Mouse (Mus musculus) heart, postnatal 14 days (tissue): ENCODE measurements at regions not wholly inside any gene's neighbourhood (a gene's known extent, or its start where the extent isn't known, plus 50 kb on each side); places are given as distances from the start of the nearest gene placed in this dataset.

ENCODE experiments used
- DNase-seq, 2 experiments: peaks; one replicate each; pipeline ENCODE4 v3.0.0; 2021 to 2022
- intact Hi-C: fragments of 180-260 bp; cut with DNase I; formaldehyde crosslinking; loops from one replicate; pipeline ENCODE4 v1.15.1; 2025

DNA sequence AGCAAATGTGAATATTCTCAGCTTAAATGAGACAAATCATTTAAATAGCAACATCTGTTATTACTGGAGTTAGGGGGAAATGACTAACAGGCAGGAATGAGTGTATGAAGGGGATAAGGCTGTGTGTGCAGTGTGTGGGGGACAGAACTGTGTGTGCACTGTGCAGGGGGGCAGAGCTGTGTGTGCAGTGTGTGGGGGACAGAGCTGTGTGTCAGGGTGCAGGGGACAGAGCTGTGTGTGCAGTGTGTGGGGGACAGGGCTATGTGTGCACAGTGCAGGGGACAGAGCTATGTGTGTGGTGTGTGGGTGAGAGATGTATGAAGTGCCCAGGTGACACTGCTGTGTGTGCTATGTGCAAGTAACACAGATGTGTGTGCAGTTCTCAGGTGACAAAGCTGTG, 66.7 kb upstream of the Cops8 start:
- no peak for DNase-seq

DNA sequence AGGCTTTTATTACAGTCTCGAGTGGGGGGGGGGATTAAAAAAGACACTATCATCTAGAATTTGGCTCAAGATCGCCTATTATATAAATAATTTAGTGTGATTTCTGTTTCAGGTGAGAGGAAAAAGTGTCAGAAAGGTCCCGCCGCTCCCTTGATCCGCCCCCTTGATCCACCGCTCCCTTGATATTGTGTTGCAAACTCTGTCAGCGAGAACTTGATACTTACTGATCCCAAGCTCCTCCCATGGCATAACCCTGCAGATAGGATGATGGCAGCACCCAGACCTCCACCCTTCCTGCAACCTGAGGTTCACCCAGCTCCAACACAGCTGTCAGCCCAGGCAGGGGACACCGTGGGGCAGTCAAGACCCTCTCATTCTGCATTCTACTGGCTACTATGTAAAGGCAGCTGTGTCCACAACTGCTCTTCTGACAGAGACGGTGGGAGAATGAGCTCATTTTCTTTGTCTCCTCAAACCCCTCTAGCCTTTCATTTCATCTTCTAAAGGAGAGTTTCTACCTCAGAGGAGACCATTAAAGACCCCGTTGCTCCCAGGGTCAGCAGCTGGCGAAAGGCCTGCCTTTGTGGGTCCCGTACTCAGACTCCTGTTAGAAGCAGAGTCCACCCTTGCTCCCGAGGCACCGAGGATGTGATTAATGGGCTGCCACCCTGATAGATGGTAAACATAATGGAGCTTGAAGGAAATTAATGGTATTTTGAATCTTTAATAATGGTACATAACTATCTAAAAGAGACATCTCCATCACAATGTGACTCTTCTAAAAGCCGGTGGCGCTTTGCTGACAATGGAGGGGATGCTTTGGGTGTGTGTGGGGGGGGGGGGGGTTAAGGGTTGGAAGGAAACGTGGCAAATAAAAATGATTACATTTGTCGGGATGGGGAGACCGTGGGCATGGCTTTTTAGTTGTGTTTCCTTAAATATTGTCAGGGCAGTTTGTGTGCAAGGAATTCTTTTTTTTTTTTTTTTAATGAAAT, 58.7 kb upstream of the Cops8 start:
- DNase-seq: no peak
- intact Hi-C loops: no loop called here

More for the DNA sequence above, 66.7 kb upstream of the Cops8 start:
- intact Hi-C loops: no loop called here

DNA sequence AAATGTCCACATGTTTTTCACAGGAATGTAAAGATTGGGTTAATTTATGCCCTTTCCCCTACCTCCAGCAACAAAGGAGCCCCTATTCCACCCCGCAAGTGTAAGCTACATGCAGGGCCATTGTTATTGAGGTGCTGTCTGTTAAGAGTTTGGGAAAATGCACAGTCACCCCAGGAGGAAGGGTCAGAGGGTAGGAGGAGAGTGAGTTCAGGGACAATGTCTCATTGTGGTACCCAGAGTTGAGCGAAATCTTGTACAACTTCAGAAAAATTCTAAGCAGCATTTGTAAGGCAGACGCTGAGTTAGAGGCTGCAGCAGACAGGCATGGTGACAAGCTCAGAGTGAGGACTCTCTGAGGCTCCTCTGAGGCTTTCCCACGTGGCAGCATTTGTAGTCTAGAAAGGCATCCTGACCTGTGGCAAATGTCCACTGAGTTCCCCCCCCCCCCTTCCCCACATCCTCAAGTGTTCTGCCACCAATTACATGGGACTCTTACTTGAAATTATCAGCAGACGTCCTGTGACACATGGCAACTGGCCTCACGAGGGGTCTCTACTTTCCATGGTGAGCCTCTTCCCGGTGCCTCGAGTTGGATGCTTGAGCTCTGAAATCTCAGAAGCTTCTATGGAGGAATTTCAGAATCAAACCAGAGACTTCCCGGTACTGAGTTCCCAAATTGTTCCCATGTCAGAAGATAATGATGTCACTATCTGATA, 57.8 kb upstream of the Cops8 start:
- intact Hi-C loops: no loop called here
- DNase-seq: no peak

DNA sequence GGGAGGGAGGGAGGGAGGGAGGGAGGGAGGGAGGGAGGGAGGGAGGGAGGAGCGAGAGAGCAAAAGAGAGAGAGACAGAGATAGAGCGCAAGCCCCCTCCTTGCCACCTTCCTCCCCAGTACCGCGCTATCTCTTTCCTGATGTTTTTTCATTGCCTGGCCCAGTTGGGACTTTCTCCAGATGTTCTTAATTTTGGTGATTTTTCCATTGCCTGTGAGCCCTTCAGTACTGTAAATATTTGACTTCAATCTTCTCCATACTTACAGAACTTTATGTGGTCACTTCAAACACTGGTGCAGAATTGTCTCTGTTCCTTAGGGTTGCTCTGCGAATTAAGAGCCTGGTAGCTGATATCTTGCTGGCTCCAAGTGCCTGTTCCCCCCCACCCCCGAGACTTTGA, 50.1 kb upstream of the Cops8 start:
- DNase-seq: no peak
- intact Hi-C loops: no loop called here
